Mouse (Mus musculus) E14TG2a.4 (cell line): ENCODE data around the gene Hist1h3d.

Experiments used
- CTCF ChIP-seq: conservative IDR thresholded peaks from 2 replicates; pipeline ENCODE4 v1.5.1; 2014; ENCODE audit warnings: low read length
- NANOG ChIP-seq: IDR thresholded peaks from 2 replicates; pipeline ENCODE4 v1.6.1; 2014; ENCODE audit warnings: borderline replicate concordance, low read length, mixed read lengths
- POU5F1 ChIP-seq: IDR thresholded peaks from 2 replicates; pipeline ENCODE4 v1.6.1; 2014; ENCODE audit warnings: low read length, borderline replicate concordance

- no peak for TF ChIP-seq CTCF
- TF ChIP-seq POU5F1: no peak
- TF ChIP-seq NANOG: no peak
Observed at GRCm38 (mm10) chr13:23586940-23587225, 11.3 kb downstream of the Hist1h3d start.
